Mouse (Mus musculus) hindbrain, embryonic 15.5 days (tissue): ENCODE data around the gene Gcnt7. TPM values are rescaled to one million over a fixed set of nuclear protein-coding genes. Genes with fewer than 3 reads are reported as not detected.

Source experiments
- ATAC-seq: fragments of 200-750 bp; cut with Nextera tagmentation; 2 replicates; pipeline ENCODE4 v1.8.0; 2017; ENCODE audit warnings: low read depth, moderate number of reproducible peaks, moderate TSS enrichment; ENCODE audit not compliant: low FRiP score
- H3K27ac ChIP-seq: fragments of 300-500 bp; sonication (generic); replicated peaks from 2 replicates; pipeline ENCODE4 v1.5.1; 2015; ENCODE audit warnings: mild to moderate bottlenecking, inconsistent platforms
- H3K27me3 ChIP-seq: fragments of 300-500 bp; sonication (generic); 2 replicates; pipeline ENCODE4 v1.6.1; 2015; ENCODE audit warnings: control low read depth, inconsistent platforms
- H3K36me3 ChIP-seq: fragments of 300-500 bp; sonication (generic); 2 replicates; pipeline ENCODE4 v1.6.1; 2015; ENCODE audit warnings: control low read depth, inconsistent platforms
- H3K4me1 ChIP-seq: fragments of 300-500 bp; sonication (generic); replicated peaks from 2 replicates; pipeline ENCODE4 v1.6.1; 2015; ENCODE audit warnings: control low read depth, inconsistent platforms
- H3K4me2 ChIP-seq: fragments of 300-500 bp; sonication (generic); 2 replicates; pipeline ENCODE4 v1.6.1; 2015; ENCODE audit warnings: moderate library complexity, mild to moderate bottlenecking, inconsistent platforms
- H3K4me3 ChIP-seq: fragments of 300-500 bp; sonication (generic); 2 replicates; pipeline ENCODE4 v1.5.1; 2015; ENCODE audit warnings: mild to moderate bottlenecking, inconsistent platforms
- H3K9ac ChIP-seq: fragments of 300-500 bp; sonication (generic); 2 replicates; pipeline ENCODE4 v1.6.1; 2015; ENCODE audit warnings: inconsistent platforms
- H3K9me3 ChIP-seq: fragments of 300-500 bp; sonication (generic); 2 replicates; pipeline ENCODE4 v1.6.1; 2016; ENCODE audit warnings: control low read depth, inconsistent platforms
- WGBS: fragments of 180-500 bp; shearing (Covaris S2); methylation state at CpG from one replicate; pipeline ENCODE4 v1.1.7; 2015; 5-methylcytosine and 5-hydroxymethylcytosine counted together
- polyA plus RNA-seq: library from polyadenylated mRNA; unstranded; fragments of >200 nt; fragmentation: Nextera tagmentation; extraction: Ambion mirVana; gene quantifications from 2 replicates; pipeline ENCODE4 v1.2.1, GENCODE M21; 2015

The Gcnt7 gene
- 1.6 and 1.8 TPM in 2 replicates for polyA plus RNA-seq

DNA sequence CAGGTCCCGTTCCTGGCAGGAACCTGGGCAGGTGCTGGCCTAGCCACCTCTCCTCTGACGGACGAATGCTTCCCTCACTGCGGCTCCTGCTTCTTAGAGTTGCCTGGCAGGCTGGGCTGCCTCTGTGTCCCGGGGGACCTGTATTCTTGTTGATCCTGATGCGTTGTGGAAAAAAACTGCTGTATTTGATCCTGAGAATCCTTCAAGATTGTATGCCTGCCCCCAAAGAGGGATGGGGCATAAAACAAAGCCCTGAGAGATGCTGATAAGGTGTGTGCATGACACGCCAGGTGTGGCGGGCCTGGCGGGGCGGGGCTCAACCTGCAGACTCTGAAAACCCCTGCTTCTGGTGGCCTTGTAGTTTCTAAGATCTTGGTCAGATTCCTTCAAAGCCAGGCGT, at the start of gene Gcnt7:
Gcnt7 (minus strand) TSS at position 101 of the 400 bp plus-strand sequence.
- Histone ChIP-seq H3K4me2 (no peak within 1 kb of the TSS), H3K27ac (no peak within 1 kb of the TSS), H3K4me3 (no peak within 1 kb of the TSS), H3K9me3 (no peaks in the 10 kb centered on the region), H3K36me3 (peaks cover 14% of the 10 kb centered on the region), H3K27me3 (no peaks in the 10 kb centered on the region), H3K4me1 (no peaks in the 10 kb centered on the region), H3K9ac (no peak within 1 kb of the TSS)
- ATAC-seq = no peak
- WGBS = 89% methylated on average over 11 of the region's 11 CpGs

DNA sequence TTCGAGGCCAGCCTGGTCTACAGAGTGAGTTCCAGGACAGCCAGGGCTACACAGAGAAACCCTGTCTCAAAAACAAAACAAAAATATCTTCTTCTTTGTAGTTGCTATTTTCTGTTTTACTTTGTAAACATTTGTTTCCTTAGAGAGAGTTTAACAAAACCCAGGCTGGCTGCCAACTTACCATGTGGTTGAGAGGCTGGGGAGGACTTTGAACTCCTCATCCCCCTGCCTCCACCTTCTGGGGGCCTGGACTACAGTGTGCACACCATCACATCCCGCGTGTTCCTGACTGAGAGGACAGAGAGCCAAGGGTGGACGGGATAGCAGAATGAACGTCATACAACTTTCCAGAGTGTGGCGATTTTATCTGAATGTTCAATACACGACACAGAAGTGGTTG, 47.7 kb upstream of the Gcnt7 start:
- no peaks in the 10 kb centered on the region for H3K27me3 ChIP-seq
- no peaks in the 10 kb centered on the region for H3K36me3 ChIP-seq
- H3K4me2 ChIP-seq = no peak overlapping the region
- no peak for ATAC-seq
- H3K9me3 ChIP-seq = no peaks in the 10 kb centered on the region
- no peak overlapping the region for H3K27ac ChIP-seq
- H3K9ac ChIP-seq = no peak overlapping the region
- 90% methylated on average over 7 of the region's 7 CpGs for WGBS
- H3K4me1 ChIP-seq = no peaks in the 10 kb centered on the region
- no peak overlapping the region for H3K4me3 ChIP-seq

DNA sequence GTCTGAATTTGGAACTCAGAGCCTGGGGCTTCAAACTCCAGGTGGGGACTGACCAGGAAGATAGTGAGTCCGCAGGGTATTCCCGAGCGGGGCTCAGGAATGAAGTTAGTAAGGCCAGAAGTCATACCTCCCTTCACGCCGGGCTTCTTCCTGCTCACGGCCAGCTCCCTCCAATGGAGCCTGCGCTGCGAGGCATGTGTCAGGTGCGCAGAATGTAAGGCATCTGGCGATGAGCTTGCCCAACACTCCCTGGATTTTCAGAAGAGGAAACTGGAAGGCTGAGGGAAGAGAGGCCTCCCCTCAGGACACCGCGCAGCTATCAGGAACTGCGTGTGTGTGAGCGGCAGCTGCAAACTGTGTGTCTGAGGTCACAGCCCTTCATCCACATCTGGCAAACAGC, 43.8 kb upstream of the Gcnt7 start:
- H3K36me3 ChIP-seq = no peaks in the 10 kb centered on the region
- ATAC-seq = no peak

DNA sequence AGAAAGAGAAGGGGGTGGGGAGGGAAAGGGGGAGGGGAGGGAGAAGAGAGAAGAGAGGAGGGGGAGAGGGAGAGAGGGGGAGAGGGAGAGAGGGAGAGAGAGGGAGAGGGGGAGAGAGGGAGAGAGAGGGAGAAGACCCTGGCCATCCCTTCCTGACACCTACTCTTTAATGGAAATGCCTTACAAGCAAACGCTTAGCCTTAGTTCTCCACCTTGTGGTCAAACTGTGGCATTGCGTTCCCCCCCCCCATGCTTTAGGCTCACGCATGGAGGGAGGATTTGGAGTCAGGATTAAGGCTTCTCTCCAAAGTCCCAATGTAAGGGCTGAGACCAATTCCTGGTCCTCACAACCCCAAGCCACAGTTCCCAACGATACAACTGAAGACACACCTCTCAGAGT, 42.9 kb upstream of the Gcnt7 start:
- Histone ChIP-seq H3K4me1 (no peaks in the 10 kb centered on the region), H3K9ac (no peak overlapping the region), H3K27ac (no peak overlapping the region), H3K36me3 (no peaks in the 10 kb centered on the region), H3K27me3 (no peaks in the 10 kb centered on the region), H3K4me2 (no peak overlapping the region), H3K4me3 (no peak overlapping the region), H3K9me3 (no peaks in the 10 kb centered on the region)
- ATAC-seq = no peak
- 5% methylated on average over 4 of the region's 4 CpGs for WGBS

More for the DNA sequence above, 43.8 kb upstream of the Gcnt7 start:
- WGBS = 80% methylated on average over 14 of the region's 14 CpGs
- Histone ChIP-seq H3K9ac (no peak overlapping the region), H3K4me1 (no peaks in the 10 kb centered on the region), H3K4me3 (no peak overlapping the region), H3K9me3 (no peaks in the 10 kb centered on the region), H3K27me3 (no peaks in the 10 kb centered on the region), H3K27ac (no peak overlapping the region), H3K4me2 (no peak overlapping the region)

DNA sequence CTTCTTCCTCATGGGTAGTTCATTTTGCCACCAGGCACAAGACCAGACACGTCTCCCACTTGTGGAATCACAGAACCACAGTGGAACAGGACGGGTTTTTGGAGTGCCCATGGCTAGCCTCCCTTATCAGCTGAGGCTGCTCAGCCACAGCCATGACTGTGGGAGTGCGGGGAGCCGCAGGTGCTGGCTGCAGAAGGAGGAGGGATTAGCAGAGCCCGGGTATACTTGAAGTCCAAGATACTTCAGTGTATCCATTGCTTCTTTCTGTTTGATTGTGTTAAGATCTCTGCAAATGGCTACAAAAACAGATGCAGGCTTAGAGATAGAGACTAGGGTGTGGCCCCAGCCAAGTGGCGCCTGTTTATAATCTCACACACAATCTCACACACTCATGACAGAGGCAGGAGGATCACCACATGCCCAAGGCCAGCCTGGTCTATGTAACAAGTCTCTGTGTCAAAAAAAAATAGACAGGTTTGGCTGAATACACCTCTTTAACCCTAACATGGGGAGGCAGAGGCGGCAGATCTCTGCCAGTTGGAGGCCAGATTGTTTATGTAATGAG, 42.4 kb upstream of the Gcnt7 start:
- no peaks in the 10 kb centered on the region for H3K27me3 ChIP-seq
- 61% methylated on average over 7 of the region's 7 CpGs for WGBS
- H3K4me3 ChIP-seq = no peak overlapping the region
- no peak overlapping the region for H3K27ac ChIP-seq
- H3K36me3 ChIP-seq = no peaks in the 10 kb centered on the region
- no peak for ATAC-seq
- H3K9me3 ChIP-seq = no peaks in the 10 kb centered on the region
- no peak overlapping the region for H3K9ac ChIP-seq
- H3K4me2 ChIP-seq = no peak overlapping the region
- H3K4me1 ChIP-seq = no peaks in the 10 kb centered on the region

DNA sequence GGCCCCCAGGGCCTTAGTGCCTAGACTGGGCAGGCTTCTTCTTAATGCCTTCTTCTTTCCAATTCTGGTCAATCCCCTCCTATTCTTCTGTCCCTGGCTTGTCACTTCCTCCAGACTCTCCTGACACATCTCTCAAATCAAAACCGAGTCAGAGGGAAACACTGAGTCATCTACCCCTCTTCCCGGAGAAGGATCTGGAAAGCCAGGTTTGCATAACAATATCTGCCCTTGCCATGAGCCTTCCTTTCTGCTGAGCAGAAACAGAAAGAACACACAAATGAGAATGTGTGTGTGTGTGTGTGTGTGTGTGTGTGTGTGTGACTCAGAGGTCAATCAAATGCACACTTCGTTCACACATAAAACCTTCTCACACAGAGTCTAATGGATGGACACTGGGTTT, 40.4 kb upstream of the Gcnt7 start:
- Histone ChIP-seq H3K9me3 (no peaks in the 10 kb centered on the region), H3K4me2 (no peak overlapping the region), H3K9ac (no peak overlapping the region), H3K4me3 (no peak overlapping the region), H3K4me1 (no peaks in the 10 kb centered on the region), H3K27ac (no peak overlapping the region), H3K27me3 (no peaks in the 10 kb centered on the region), H3K36me3 (no peaks in the 10 kb centered on the region)
- WGBS = 30% methylated on average over 3 of the region's 3 CpGs
- ATAC-seq = no peak

DNA sequence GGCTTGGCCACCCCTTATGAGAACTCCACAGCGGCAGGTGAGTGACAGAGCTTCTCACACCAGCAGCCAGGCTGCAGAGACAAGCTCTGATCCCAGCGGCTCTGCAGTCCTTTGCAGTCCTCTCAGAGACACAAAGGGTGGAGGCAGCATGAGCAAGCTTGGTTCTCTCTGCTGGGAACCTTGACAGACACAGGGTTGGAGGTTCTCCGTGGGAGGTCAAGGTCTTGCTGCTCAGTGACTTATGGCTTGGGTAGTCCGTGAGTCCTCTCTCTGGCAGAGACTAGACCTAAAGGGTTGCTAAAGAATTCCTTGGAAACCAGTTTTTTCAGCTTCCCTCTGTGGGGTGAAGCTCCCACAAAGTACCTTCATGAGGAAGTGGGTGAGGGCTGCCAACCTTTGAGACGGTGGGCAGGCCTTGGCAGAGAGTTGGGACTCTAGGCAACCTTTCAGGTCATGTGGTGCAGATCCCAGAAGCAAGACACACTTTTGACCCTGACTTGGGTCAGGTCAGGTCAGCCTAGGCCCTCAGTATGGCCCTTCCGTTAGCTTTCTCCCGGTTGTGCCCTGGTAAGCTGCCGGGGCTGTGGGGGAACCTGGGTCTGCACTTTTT, 38.4 kb upstream of the Gcnt7 start:
- H3K9ac ChIP-seq = no peak overlapping the region
- H3K27ac ChIP-seq = no peak overlapping the region
- no peak overlapping the region for H3K4me3 ChIP-seq
- H3K36me3 ChIP-seq = no peaks in the 10 kb centered on the region
- no peak for ATAC-seq
- WGBS = 71% methylated on average over 8 of the region's 8 CpGs
- no peaks in the 10 kb centered on the region for H3K9me3 ChIP-seq
- no peaks in the 10 kb centered on the region for H3K27me3 ChIP-seq
- H3K4me2 ChIP-seq = no peak overlapping the region
- no peaks in the 10 kb centered on the region for H3K4me1 ChIP-seq

DNA sequence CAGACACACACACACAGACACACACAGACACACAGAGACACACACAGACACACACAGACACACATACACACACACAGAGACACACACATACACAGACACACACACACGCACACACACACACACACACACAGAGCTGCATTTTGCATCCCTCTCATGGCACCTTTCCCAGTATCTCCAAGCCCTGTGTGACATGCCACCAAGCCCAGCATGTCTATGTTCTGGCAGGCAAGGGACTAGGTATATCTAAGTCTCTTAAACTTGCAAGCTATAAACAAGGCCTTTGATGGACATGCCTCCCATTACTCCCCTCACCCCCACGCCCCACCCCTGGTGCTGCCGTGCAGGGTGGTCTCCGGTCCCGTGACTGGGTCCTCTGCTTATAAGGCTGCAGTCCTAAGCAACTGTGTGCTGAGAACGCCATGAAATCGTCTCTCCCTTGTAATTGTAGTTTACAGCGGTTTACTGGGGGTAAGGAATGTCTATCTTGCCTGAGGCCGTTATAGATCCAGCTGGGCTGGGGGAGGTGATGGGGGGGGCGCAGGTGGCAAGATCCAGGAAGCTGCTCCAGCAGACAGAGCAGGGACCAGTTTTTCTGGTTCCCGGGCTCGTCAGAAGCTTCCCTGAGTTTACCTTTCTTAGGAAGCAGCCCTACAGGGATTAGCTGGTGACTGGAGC, 26.4 kb upstream of the Gcnt7 start:
- no peak overlapping the region for H3K4me3 ChIP-seq
- no peak for ATAC-seq
- 49% methylated on average over 12 of the region's 12 CpGs for WGBS

DNA sequence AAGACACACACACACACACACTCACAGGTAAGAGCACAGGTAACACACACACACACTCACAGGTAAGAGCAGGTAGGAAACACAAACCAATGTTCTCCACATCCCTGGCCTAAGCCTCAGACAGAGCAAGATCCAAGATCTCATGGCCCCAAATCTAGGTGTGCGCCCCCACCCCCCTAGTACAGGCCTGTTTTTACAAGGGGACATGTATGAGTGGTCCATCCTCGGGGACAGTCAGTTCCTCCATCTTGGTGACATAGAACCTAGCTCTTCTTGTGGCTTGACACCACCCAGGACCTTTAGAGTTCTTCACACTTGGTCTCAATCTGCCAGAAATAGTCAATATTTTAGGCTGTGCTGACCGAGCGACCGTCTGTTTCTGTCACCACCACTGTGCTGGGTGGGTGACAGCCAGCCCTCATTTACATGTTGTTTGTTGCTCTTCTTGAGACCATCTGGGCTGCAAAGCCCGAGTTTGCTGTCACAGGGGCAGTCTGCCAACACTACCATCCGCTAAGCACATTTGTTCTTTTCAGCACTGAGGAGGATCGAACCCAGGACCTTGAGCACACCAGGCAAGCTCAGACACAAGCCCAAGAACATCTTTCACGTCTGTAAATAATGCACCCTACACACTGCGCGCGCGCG, 25.5 kb upstream of the Gcnt7 start:
- no peak; the same call in 1 of the 2 replicates for ATAC-seq
- Histone ChIP-seq H3K9ac (no peak overlapping the region), H3K27me3 (no peaks in the 10 kb centered on the region), H3K4me2 (no peak overlapping the region), H3K4me3 (no peak overlapping the region), H3K9me3 (no peaks in the 10 kb centered on the region), H3K4me1 (no peaks in the 10 kb centered on the region), H3K27ac (no peak overlapping the region), H3K36me3 (no peaks in the 10 kb centered on the region)
- WGBS = 76% methylated on average over 14 of the region's 14 CpGs

More for the DNA sequence above, 26.4 kb upstream of the Gcnt7 start:
- no peaks in the 10 kb centered on the region for H3K4me1 ChIP-seq
- H3K9ac ChIP-seq = no peak overlapping the region
- no peaks in the 10 kb centered on the region for H3K36me3 ChIP-seq
- no peak overlapping the region for H3K4me2 ChIP-seq
- no peak overlapping the region for H3K27ac ChIP-seq
- H3K9me3 ChIP-seq = no peaks in the 10 kb centered on the region
- no peaks in the 10 kb centered on the region for H3K27me3 ChIP-seq

DNA sequence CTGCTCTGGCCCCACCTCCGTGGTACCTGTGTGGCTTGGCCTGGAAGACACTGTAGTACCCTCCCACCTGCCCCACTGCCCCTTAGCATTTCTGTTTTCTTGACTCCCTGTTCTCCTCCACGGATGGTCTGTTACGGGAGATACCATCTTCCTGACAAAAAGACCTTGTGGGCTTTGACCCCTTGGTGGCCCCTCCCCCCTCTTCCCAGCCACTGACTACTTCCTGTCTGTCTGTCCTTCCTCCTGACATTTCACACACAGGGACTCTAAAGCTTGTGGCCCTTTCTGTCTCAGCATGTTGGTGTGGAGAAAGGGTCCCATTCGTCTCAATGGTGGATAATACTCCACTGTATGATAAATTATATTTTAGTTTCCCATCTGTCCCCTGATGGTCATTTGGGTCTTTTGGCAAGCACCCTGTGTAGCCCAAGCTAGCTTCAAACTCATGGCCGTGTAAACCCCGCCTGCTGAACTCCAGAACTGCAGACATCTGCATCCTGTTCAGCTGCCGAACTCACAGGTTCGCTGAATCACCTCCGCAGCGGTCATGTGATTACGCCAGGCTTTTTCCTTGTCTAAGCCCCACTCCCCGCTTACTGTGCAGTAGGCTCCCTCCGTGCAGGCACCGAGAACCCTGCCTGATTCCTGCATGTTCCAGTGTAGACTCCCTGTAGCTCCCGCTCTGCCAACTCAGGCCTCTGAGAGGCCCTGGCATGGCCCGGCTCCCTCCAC, 23.4 kb upstream of the Gcnt7 start:
- Histone ChIP-seq H3K4me1 (no peaks in the 10 kb centered on the region), H3K4me2 (no peak overlapping the region), H3K27ac (no peak overlapping the region), H3K27me3 (0 out of 2 replicates have a peak, but pooled peaks cover 2% of the 10 kb centered on the region), H3K36me3 (no peaks in the 10 kb centered on the region), H3K4me3 (no peak overlapping the region), H3K9ac (no peak overlapping the region), H3K9me3 (no peaks in the 10 kb centered on the region)
- 86% methylated on average over 16 of the region's 16 CpGs for WGBS
- no peak for ATAC-seq

DNA sequence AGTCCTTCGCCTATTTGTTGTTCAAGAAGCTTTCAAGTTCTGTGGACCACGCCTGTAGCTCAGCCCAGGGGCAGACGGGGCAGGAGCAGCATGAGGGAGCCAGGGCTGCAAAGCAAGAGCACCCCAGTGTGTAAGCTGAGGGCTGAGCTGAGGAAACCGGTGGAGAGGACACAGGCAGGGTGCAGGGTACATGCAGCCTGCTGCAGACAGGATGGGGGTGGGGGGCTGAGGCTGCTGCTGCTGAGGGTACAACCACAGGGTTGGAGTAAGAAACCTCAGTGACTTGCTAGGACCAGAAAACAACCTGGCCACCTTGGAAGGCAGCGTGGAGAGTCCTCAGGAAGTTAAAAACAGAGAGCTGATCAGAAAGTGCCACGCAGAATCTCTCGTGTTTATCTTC, 21.9 kb upstream of the Gcnt7 start:
- WGBS = 72% methylated on average over 7 of the region's 7 CpGs
- Histone ChIP-seq H3K4me3 (no peak overlapping the region), H3K9ac (no peak overlapping the region), H3K27me3 (0 out of 2 replicates have a peak, but pooled peaks cover 5% of the 10 kb centered on the region), H3K9me3 (no peaks in the 10 kb centered on the region), H3K4me1 (no peaks in the 10 kb centered on the region), H3K36me3 (no peaks in the 10 kb centered on the region), H3K27ac (no peak overlapping the region), H3K4me2 (no peak overlapping the region)
- no peak for ATAC-seq

DNA sequence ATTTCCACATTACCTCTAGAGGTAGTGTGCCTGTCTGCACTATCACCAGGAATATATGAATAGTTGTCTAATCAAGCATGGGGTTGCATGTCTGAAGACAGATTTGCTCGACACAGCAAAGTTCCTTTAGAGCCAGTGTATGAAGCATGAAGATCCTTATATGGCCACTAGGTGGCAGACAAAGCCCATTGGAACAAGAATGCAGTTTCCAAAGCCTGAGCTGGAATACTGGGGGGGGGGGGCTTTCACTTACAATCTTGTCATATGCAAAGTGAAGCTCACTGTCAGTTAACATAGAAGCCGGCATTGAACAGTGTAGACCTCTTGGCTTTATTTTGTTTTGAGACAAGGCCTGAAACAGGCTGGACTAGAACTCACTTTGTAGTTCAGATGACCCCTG, 19.5 kb upstream of the Gcnt7 start:
- Histone ChIP-seq H3K4me2 (no peak overlapping the region), H3K9ac (no peak overlapping the region), H3K27ac (no peak overlapping the region), H3K4me1 (no peaks in the 10 kb centered on the region), H3K27me3 (0 out of 2 replicates have a peak, but pooled peaks cover 5% of the 10 kb centered on the region), H3K4me3 (no peak overlapping the region), H3K36me3 (no peaks in the 10 kb centered on the region), H3K9me3 (no peaks in the 10 kb centered on the region)
- WGBS = 2% methylated on average over 2 of the region's 2 CpGs
- ATAC-seq = peak; percentile 43
